Mouse (Mus musculus) bone marrow macrophage, adult 2 months (primary cell): Measurements from ENCODE around the gene Opa1. TPM values are rescaled to one million over a fixed set of nuclear protein-coding genes. Genes with fewer than 3 reads are reported as not detected.

Source experiments
- H3K27ac ChIP-seq: 2 replicates; pipeline ENCODE4 v1.5.1; 2012; ENCODE audit warnings: low read depth, low read length; ENCODE audit not compliant: insufficient read depth
- H3K4me1 ChIP-seq: 2 replicates; pipeline ENCODE4 v1.6.1; 2012; ENCODE audit warnings: low read length; ENCODE audit not compliant: control insufficient read depth, insufficient read depth
- H3K4me3 ChIP-seq: 2 replicates; pipeline ENCODE4 v1.5.1; 2012; ENCODE audit warnings: mild to moderate bottlenecking, low read length, moderate library complexity; ENCODE audit not compliant: insufficient read depth
- CTCF ChIP-seq: IDR thresholded peaks from 2 replicates; pipeline ENCODE4 v1.5.1; 2012; ENCODE audit warnings: low read depth, mild to moderate bottlenecking, low read length, moderate library complexity
- POLR2A ChIP-seq: IDR thresholded peaks from 2 replicates; pipeline ENCODE4 v1.6.1; 2012; ENCODE audit warnings: mild to moderate bottlenecking, low read depth, low read length, borderline replicate concordance
- polyA plus RNA-seq: library from polyadenylated mRNA; stranded (reverse); fragments of >200 nt; gene quantifications from 2 replicates; pipeline ENCODE4 v1.2.4, GENCODE M21; 2012; ENCODE audit not compliant: missing spikeins, insufficient read depth, insufficient read length

The Opa1 gene
- polyA plus RNA-seq, 1 experiment: 30.8 TPM

- no peak for TF ChIP-seq CTCF
- no peak for TF ChIP-seq POLR2A
- H3K27ac ChIP-seq: no peak overlapping the region
- peaks cover 5% of the 10 kb centered on the region for H3K4me1 ChIP-seq
- H3K4me3 ChIP-seq: no peak overlapping the region
These were observed 107.0 kb downstream of the Opa1 start for GRCm38 (mm10) chr16:29686141-29686540.

- TF ChIP-seq CTCF (no peak), POLR2A (no peak)
- H3K4me1 ChIP-seq: peaks cover 5% of the 10 kb centered on the region
- H3K4me3 ChIP-seq: no peak overlapping the region
- H3K27ac ChIP-seq: no peak overlapping the region
These were observed 109.1 kb downstream of the Opa1 start for GRCm38 (mm10) chr16:29687987-29688885.

GRCm38 (mm10) chr16:29689187-29689819, 110.2 kb downstream of the Opa1 start:
- no peak overlapping the region for H3K4me3 ChIP-seq
- no peak overlapping the region for H3K27ac ChIP-seq
- H3K4me1 ChIP-seq: peaks cover 5% of the 10 kb centered on the region
- TF ChIP-seq CTCF (no peak), POLR2A (no peak)

- Histone ChIP-seq H3K4me1 (peaks cover 5% of the 10 kb centered on the region), H3K4me3 (no peak overlapping the region), H3K27ac (no peak overlapping the region)
- TF ChIP-seq CTCF (no peak), POLR2A (no peak)
These were observed 114.0 kb downstream of the Opa1 start for GRCm38 (mm10) chr16:29693025-29693682.

- Histone ChIP-seq H3K4me1 (peaks cover 5% of the 10 kb centered on the region), H3K4me3 (no peak overlapping the region), H3K27ac (no peak overlapping the region)
- TF ChIP-seq CTCF: no peak
These were observed 114.8 kb downstream of the Opa1 start for GRCm38 (mm10) chr16:29693791-29694419.

- no peak overlapping the region for H3K27ac ChIP-seq
- TF ChIP-seq POLR2A: no peak
- no peak for TF ChIP-seq CTCF
- no peaks in the 10 kb centered on the region for H3K4me1 ChIP-seq
- no peak overlapping the region for H3K4me3 ChIP-seq
These were observed 115.4 kb downstream of the Opa1 start for GRCm38 (mm10) chr16:29694420-29694959.

Other genes with a start within 250 kb of the Opa1 start
- not detected in 2 replicates for gene Atp13a5, start 200.6 kb upstream of the Opa1 start, polyA plus RNA-seq
- gene Atp13a4, start 34.5 kb upstream of the Opa1 start, polyA plus RNA-seq: not detected in 2 replicates